Mouse (Mus musculus) forebrain, embryonic 10.5 days (tissue): ENCODE measurements around the gene Gprin2. TPM values are rescaled to one million over a fixed set of nuclear protein-coding genes. Genes with fewer than 3 reads are reported as not detected.

ENCODE experiments used
- DNase-seq: peaks from one replicate; pipeline ENCODE4 v3.0.0-alpha.2; 2017; ENCODE audit warnings: low spot score; ENCODE audit errors: extremely low spot score
- H3K27ac ChIP-seq: fragments of 300-500 bp; sonication (generic); 2 replicates; pipeline ENCODE4 v1.5.1; 2016; ENCODE audit warnings: mild to moderate bottlenecking
- H3K27me3 ChIP-seq: fragments of 300-500 bp; sonication (generic); 2 replicates; pipeline ENCODE4 v1.6.1; 2016; ENCODE audit warnings: mild to moderate bottlenecking; ENCODE audit not compliant: poor library complexity, severe bottlenecking
- H3K36me3 ChIP-seq: fragments of 300-500 bp; sonication (generic); replicated peaks from 2 replicates; pipeline ENCODE4 v1.6.1; 2016; ENCODE audit warnings: mild to moderate bottlenecking, moderate library complexity
- H3K4me1 ChIP-seq: fragments of 300-500 bp; sonication (generic); 2 replicates; pipeline ENCODE4 v1.6.1; 2016
- H3K4me3 ChIP-seq: fragments of 300-500 bp; sonication (generic); 2 replicates; pipeline ENCODE4 v1.5.1; 2016; ENCODE audit warnings: mild to moderate bottlenecking, moderate library complexity
- H3K9me3 ChIP-seq: fragments of 300-500 bp; sonication (generic); 2 replicates; pipeline ENCODE4 v1.6.1; 2016; ENCODE audit warnings: mild to moderate bottlenecking, moderate library complexity
- WGBS: fragments of 180-500 bp; shearing (Covaris S2); methylation state at CpG from one replicate; pipeline ENCODE4 v1.1.7; 2016; 5-methylcytosine and 5-hydroxymethylcytosine counted together
- polyA plus RNA-seq: library from polyadenylated mRNA; unstranded; fragments of >200 nt; fragmentation: Nextera tagmentation; extraction: Ambion mirVana; gene quantifications from 2 replicates; pipeline ENCODE4 v1.2.1, GENCODE M21; 2016

Gene Gprin2
- polyA plus RNA-seq, 1 experiment from 2014 or later: 0.33 TPM

DNA sequence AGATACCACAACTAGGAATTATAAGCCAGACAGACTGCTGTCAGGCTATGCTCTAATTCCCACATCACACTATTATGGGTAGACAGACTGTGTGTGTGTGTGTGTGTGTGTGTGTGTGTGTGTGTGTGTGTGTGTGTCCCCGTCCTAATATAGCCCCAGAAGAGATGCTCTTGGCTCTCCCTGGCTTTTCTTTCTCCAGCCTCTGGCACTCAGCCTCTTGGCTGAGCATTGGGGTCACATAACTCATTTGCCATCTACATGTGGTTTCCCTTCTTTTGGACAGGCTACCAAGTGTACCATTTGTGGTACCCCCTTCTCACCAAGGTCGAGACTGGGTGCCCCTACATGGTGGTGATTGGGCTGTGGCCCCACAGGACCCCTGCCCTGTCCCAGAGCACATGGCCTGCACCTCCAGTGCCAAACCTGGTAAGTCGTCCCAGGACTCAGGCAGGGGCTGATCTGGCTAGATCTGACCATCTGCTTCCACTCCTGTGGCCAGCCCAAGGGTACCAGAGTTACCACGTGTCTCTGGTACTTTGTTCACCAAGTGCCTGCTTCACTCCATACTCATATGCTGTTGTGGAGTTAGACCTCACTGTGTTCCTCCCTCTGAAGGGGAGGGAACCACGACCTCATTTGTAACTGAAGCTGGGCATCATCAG, 20.1 kb upstream of the Gprin2 start:
- Histone ChIP-seq H3K9me3 (no peaks in the 10 kb centered on the region), H3K27ac (no peak overlapping the region), H3K4me1 (peaks cover 7% of the 10 kb centered on the region), H3K36me3 (no peaks in the 10 kb centered on the region), H3K4me3 (no peak overlapping the region), H3K27me3 (peaks cover 45% of the 10 kb centered on the region)
- WGBS: 67% methylated on average over 5 of the region's 5 CpGs
- no peak for DNase-seq

DNA sequence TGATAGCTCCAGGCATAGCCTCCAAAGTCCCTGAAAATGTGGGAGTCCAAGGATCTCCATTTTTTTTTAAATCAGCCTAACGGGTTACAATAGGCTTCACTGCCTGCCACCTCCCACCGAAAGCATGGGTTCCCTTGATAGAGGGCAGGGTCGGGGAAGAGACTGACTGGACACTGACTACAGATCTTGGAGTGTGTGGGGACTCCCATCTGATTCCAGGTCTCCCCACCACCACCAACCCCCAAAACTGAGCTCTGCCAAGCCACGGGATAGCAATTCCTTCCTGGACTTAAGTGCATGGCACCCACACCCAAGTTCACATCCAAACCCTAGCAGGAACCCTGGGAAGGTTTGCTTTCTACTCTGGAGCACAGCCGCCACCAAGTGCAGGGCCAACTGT, 19.0 kb upstream of the Gprin2 start:
- Histone ChIP-seq H3K4me3 (no peak overlapping the region), H3K36me3 (no peaks in the 10 kb centered on the region), H3K27me3 (peaks cover 45% of the 10 kb centered on the region), H3K27ac (no peak overlapping the region), H3K4me1 (peaks cover 7% of the 10 kb centered on the region), H3K9me3 (no peaks in the 10 kb centered on the region)
- DNase-seq: no peak
- WGBS: 80% methylated on average over 5 of the region's 5 CpGs

DNA sequence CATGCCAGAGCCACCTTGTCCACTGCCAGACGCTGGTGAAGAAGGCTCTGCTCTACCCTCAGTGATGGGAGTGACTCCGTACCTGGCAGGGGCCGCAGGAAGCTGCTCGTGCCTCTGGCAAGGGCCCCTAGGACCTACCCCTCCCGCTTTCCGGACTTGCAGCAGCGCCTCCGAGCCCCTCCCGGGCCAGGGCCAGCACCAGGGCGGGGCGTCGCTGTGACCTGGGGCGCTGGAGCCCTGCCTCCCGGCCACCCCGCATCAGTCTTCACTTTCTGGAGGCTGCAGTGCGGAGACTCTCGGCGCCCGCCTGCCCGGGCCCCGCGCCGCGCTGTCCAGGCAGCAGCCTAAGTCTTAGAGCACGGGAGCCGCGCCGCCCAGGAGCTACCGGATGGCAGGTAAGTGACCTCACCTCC, 18.3 kb upstream of the Gprin2 start:
- H3K27me3 ChIP-seq: peaks cover 45% of the 10 kb centered on the region
- H3K4me3 ChIP-seq: peak overlapping the region; percentile 44
- H3K36me3 ChIP-seq: no peaks in the 10 kb centered on the region
- peaks cover 7% of the 10 kb centered on the region for H3K4me1 ChIP-seq
- H3K9me3 ChIP-seq: no peaks in the 10 kb centered on the region
- H3K27ac ChIP-seq: no peak overlapping the region
- WGBS: 4% methylated on average over 29 of the region's 29 CpGs
- DNase-seq: no peak

DNA sequence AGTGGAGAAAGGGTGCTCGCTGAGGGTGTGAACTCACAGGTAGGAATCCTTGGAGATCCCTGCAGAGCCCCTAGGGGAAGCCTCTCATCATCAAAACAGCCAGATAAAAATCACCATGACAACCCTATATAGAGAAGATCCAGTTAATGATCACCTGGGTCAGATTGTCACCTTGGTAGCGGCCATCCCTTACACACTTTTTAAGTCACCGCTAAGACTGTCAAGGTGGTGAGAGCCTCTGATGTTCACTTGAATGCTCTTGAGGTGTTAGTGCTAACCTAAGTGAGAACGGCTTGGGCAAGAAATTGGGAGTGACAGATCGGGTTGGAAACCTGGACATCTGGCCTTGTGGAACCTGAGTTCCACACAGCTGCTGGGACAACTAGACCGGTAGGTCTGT, 17.8 kb upstream of the Gprin2 start, which contains the start of gene Syt15:
Gene Syt15 (plus strand): TSS at position 301 of the 400 bp plus-strand sequence.
- Histone ChIP-seq H3K27ac (no peak within 1 kb of the TSS), H3K4me3 (peak within 1 kb of the TSS; percentile 44), H3K9me3 (no peaks in the 10 kb centered on the region), H3K27me3 (peaks cover 45% of the 10 kb centered on the region), H3K36me3 (no peaks in the 10 kb centered on the region), H3K4me1 (peaks cover 7% of the 10 kb centered on the region)
- no peak for DNase-seq
- WGBS: 75% methylated on average over 6 of the region's 6 CpGs

DNA sequence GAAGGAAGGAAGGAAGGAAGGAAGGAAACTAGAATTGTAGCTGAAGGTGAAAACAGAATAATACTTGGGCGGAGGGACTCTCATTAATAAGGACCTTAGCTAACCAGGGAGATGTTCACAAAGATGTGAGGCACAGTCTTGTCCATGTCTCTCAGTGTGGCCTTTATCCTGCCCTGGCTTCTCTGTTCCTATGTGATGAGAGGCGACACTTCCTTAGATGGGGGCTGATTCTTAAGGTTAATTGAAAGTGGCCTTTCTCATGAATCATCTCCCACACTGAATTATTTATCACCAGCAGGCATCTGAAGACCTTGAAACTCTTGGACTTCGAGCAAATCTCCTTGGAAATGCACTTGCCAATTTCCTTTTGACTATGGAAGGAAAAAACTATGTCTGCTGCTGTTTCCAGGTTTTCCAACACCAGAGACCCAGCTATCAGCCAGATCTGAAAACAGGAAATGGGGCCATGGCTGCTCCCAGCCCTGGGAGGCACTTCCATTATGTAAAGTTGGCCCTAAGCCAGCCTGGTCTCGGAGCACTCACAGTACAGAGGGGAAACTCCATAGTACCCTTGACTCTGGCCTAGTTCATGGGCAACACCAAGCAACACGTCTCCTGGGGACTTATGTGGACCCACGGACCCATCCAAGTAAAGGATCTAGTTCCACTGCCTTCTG, 14.1 kb upstream of the Gprin2 start:
- H3K27ac ChIP-seq: no peak overlapping the region
- WGBS: 82% methylated on average over 6 of the region's 6 CpGs
- no peak for DNase-seq

DNA sequence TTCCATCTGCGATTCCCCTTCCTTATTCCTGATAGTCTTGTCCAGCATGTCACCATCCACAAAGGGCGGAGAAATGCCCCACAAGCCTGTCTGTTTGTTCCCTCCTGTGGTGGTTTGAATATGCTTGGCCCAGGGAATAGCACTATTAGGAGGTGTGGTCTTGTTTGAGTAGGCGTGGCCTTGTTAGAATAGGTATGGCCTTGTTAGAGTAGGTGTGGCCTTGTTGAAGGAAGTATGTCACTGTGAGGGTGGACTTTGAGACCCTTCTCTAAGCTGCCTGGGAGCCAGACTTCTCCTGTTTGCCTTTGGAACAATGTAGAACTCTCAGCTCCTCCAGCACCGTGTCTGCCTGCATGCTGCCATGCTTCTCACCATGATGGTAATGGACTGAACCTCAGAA, 8.5 kb upstream of the Gprin2 start:
- DNase-seq: no peak
- no peaks in the 10 kb centered on the region for H3K4me1 ChIP-seq
- no peaks in the 10 kb centered on the region for H3K9me3 ChIP-seq
- no peaks in the 10 kb centered on the region for H3K27me3 ChIP-seq
- 86% methylated on average over 4 of the region's 4 CpGs for WGBS
- H3K4me3 ChIP-seq: no peak overlapping the region
- no peak overlapping the region for H3K27ac ChIP-seq
- no peaks in the 10 kb centered on the region for H3K36me3 ChIP-seq

More for the DNA sequence above, 14.1 kb upstream of the Gprin2 start:
- no peak overlapping the region for H3K4me3 ChIP-seq
- peaks cover 30% of the 10 kb centered on the region for H3K27me3 ChIP-seq
- H3K36me3 ChIP-seq: no peaks in the 10 kb centered on the region
- peaks cover 7% of the 10 kb centered on the region for H3K4me1 ChIP-seq
- H3K9me3 ChIP-seq: no peaks in the 10 kb centered on the region

DNA sequence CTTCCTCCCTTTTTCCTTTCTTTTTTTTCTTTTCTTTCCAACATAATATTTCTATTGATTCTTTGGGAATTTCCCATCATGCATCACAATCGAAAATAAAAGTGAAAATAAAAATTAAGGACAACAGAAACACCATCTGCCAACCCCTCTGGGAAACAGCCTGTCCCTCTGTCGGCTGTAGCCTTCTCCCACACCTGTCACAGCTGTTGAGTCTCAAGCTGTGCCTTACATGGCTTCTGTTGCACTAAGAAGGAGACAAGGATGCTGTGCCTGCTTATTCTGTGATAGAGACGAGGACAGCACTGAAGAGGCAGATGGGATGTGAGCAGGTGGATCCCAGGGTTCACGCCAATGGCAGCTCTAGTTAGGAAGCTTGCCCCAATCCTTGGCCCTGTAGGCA, 7.6 kb upstream of the Gprin2 start:
- DNase-seq: no peak
- no peaks in the 10 kb centered on the region for H3K27me3 ChIP-seq
- 63% methylated on average over 4 of the region's 4 CpGs for WGBS
- H3K4me3 ChIP-seq: no peak overlapping the region
- no peaks in the 10 kb centered on the region for H3K36me3 ChIP-seq
- H3K4me1 ChIP-seq: no peaks in the 10 kb centered on the region
- H3K27ac ChIP-seq: no peak overlapping the region
- H3K9me3 ChIP-seq: no peaks in the 10 kb centered on the region

DNA sequence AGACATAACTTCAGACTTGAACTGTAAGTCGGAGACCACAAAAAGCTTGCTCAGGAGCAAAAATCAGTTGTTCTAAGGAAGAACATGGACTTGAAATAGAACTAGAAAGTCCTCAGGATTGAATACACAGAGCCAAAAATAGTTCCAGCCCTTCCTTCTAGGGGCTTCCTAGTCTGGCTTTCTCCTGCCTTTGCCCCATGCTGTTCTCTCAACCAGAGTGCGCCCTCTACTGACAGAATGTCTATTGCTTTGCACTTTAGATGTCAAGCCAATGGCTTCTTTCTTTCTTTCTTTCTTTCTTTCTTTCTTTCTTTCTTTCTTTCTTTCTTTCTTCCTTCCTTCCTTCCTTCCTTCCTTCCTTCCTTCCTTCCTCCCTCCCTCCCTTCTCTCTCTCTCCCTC, 7.2 kb upstream of the Gprin2 start:
- Histone ChIP-seq H3K27me3 (no peaks in the 10 kb centered on the region), H3K4me1 (no peaks in the 10 kb centered on the region), H3K4me3 (no peak overlapping the region), H3K36me3 (no peaks in the 10 kb centered on the region), H3K27ac (no peak overlapping the region), H3K9me3 (no peaks in the 10 kb centered on the region)
- 49% methylated on average over 2 of the region's 2 CpGs for WGBS
- DNase-seq: no peak

DNA sequence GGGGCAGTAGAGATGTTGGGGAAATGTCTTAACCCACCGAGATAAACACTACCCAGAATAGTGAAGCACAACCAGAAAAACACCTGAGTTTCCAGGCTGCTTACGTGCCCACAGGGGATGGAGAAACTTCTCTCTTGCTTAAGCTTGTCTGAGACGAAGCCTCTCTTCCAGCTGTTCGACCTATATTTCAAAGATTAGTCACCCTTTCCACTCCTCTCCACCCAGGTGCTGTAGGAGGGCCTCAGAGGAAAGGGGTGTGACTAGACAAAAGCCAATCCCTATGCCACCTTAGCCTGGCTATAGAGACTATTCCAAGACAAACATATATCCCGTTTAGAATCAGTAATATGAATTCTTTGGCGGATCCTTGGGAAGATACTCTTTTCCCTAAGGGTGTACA, 6.5 kb upstream of the Gprin2 start:
- DNase-seq: no peak
- Histone ChIP-seq H3K36me3 (no peaks in the 10 kb centered on the region), H3K27me3 (peaks cover 3% of the 10 kb centered on the region), H3K4me1 (no peaks in the 10 kb centered on the region), H3K4me3 (no peak overlapping the region), H3K27ac (no peak overlapping the region), H3K9me3 (no peaks in the 10 kb centered on the region)
- 81% methylated on average over 6 of the region's 6 CpGs for WGBS

DNA sequence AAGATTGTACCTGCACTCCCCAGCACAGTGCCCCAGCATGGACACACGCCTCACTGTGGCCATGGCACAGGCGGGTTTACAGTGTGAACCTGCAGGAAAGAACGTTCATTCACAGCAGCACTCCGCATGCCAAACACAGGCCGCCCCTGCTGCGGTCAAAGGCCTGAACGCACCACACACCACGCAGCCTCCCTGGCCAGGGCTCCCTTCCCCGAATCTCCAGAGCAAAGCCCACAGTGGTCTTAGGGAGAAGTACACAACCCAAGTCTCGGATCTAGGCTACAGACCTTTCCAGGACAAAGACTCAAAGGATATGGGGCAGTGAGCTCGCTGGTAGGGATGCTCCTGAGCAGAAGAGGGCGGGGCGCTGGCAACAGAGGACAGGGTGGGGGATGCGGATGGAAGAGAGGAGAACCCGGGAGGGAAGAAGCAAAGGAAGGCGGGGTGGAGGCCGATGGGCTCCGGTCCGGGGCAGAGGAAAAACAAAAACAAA, 669 bp downstream of the Gprin2 start:
- Histone ChIP-seq H3K27ac (peak overlapping the region; percentile 68), H3K4me3 (peak overlapping the region; percentile 88), H3K9me3 (no peaks in the 10 kb centered on the region), H3K36me3 (no peaks in the 10 kb centered on the region), H3K27me3 (peaks cover 41% of the 10 kb centered on the region), H3K4me1 (peaks cover 28% of the 10 kb centered on the region)
- DNase-seq: peak; percentile 35
- 2% methylated on average over 19 of the region's 19 CpGs for WGBS

DNA sequence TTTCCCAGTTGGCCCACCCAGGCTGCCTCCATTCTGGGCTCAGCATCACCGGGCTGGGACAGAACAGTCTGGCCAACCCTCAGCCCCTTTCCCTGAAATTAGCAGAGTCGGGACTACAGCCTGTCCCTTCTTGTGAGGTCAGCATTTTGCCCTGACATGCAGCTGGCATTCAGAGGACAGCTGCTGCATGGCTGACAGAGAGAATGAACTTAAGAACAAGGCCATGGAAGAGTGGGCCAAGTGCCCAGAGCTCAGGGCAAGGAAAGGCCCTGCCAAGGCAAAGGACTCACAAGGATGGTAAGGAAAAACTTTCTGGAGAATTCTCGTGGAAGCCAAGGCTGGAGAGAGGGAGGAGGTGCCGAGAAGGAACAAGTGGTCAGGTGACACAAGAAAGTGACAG, 4.7 kb downstream of the Gprin2 start:
- H3K27ac ChIP-seq: peak overlapping the region; percentile 48; the same call in 1 of the 2 replicates
- no peak overlapping the region for H3K4me3 ChIP-seq
- peaks cover 26% of the 10 kb centered on the region for H3K27me3 ChIP-seq
- H3K4me1 ChIP-seq: peaks cover 27% of the 10 kb centered on the region
- H3K36me3 ChIP-seq: no peaks in the 10 kb centered on the region
- DNase-seq: no peak
- H3K9me3 ChIP-seq: no peaks in the 10 kb centered on the region
- 60% methylated on average over 4 of the region's 4 CpGs for WGBS

DNA sequence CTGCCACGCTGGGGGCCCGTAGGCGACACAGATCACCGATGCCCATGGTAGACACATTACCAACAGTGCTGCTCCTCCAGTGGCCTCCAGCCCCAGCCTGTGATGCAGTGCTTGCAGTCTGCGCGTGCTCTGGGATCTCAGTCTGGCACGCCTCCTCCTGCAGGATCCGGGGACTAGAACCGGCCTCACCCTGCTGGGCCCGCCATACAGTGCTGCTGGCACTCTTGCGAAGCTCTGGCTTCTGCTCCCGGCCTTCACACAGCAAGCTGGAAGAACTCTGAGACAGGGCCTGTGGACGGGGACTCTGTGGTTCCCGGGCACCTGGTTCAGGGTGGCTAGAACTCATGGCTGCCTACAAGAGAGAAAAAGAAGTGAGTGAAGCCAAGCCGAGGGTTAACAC, 6.0 kb downstream of the Gprin2 start:
- no peaks in the 10 kb centered on the region for H3K9me3 ChIP-seq
- WGBS: 89% methylated on average over 15 of the region's 15 CpGs
- H3K27me3 ChIP-seq: peaks cover 18% of the 10 kb centered on the region
- H3K4me1 ChIP-seq: peaks cover 15% of the 10 kb centered on the region
- no peak for DNase-seq
- 0 out of 2 replicates have a peak overlapping the region, but pooled peaks have one; percentile 17 for H3K27ac ChIP-seq
- H3K36me3 ChIP-seq: no peaks in the 10 kb centered on the region
- no peak overlapping the region for H3K4me3 ChIP-seq

DNA sequence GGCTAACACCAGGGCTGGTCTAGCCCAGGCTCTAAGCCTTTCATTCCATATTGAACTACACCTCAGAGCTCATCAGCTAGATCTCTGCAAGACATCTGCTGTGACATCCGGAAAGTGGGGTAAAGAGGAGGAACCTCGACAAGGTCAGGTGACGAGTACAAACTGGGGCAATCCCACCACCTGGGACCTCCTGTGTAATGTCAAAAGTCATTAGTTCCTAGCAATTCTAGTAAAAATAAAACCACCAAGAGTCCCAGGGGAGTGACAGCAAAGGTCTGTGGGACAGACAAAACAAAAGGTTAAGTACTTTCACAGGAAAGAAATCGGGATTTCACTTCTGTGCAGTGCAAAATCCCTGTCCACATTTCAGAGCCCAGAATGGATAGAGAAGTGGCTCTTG, 7.6 kb downstream of the Gprin2 start:
- H3K4me1 ChIP-seq: peaks cover 12% of the 10 kb centered on the region
- no peaks in the 10 kb centered on the region for H3K36me3 ChIP-seq
- H3K27me3 ChIP-seq: peaks cover 2% of the 10 kb centered on the region; the same call in 1 of the 2 replicates
- no peak overlapping the region for H3K4me3 ChIP-seq
- H3K9me3 ChIP-seq: no peaks in the 10 kb centered on the region
- 84% methylated on average over 4 of the region's 4 CpGs for WGBS
- H3K27ac ChIP-seq: no peak overlapping the region
- DNase-seq: no peak
